Mouse (Mus musculus) neural tube, embryonic 14.5 days (tissue): Measurements from ENCODE around the gene Ssbp4. TPM values are rescaled to one million over a fixed set of nuclear protein-coding genes. Genes with fewer than 3 reads are reported as not detected.

Source experiments
- ATAC-seq: fragments of 200-750 bp; cut with Nextera tagmentation; 2 replicates; pipeline ENCODE4 v1.8.0; 2017; ENCODE audit warnings: low read depth, mild to moderate bottlenecking, moderate TSS enrichment, moderate library complexity
- H3K27ac ChIP-seq: fragments of 300-500 bp; sonication (generic); 2 replicates; pipeline ENCODE4 v1.5.1; 2014; ENCODE audit warnings: low read depth, mild to moderate bottlenecking, control low read depth, low read length, moderate library complexity, mixed read lengths
- H3K27me3 ChIP-seq: fragments of 300-500 bp; sonication (generic); 2 replicates; pipeline ENCODE4 v1.6.1; 2014; ENCODE audit warnings: low read length; ENCODE audit not compliant: control insufficient read depth, insufficient read depth
- H3K36me3 ChIP-seq: fragments of 300-500 bp; sonication (generic); 2 replicates; pipeline ENCODE4 v1.6.1; 2014; ENCODE audit warnings: low read length, mixed read lengths; ENCODE audit not compliant: control insufficient read depth, insufficient read depth
- H3K4me1 ChIP-seq: fragments of 300-500 bp; sonication (generic); 2 replicates; pipeline ENCODE4 v1.6.1; 2014; ENCODE audit warnings: low read length; ENCODE audit not compliant: control insufficient read depth, insufficient read depth
- H3K4me2 ChIP-seq: fragments of 300-500 bp; sonication (generic); 2 replicates; pipeline ENCODE4 v1.6.1; 2014; ENCODE audit warnings: mild to moderate bottlenecking, low read depth, low read length, control low read depth
- H3K4me3 ChIP-seq: fragments of 300-500 bp; sonication (generic); 2 replicates; pipeline ENCODE4 v1.5.1; 2014; ENCODE audit warnings: low read depth, low read length, control low read depth, mixed read lengths
- H3K9ac ChIP-seq: fragments of 300-500 bp; sonication (generic); replicated peaks from 2 replicates; pipeline ENCODE4 v1.6.1; 2014; ENCODE audit warnings: low read depth, mild to moderate bottlenecking, control low read depth, low read length, mixed read lengths
- H3K9me3 ChIP-seq: fragments of 300-500 bp; sonication (generic); 2 replicates; pipeline ENCODE4 v1.6.1; 2016; ENCODE audit warnings: low read length; ENCODE audit not compliant: control insufficient read depth
- WGBS: fragments of 180-500 bp; shearing (Covaris S2); extraction: QIAGEN DNeasy Blood & Tissue Kit; methylation state at CpG from one replicate; pipeline ENCODE4 v1.1.7; 2014; 5-methylcytosine and 5-hydroxymethylcytosine counted together
- polyA plus RNA-seq: library from polyadenylated mRNA; unstranded; fragments of >200 nt; fragmentation: Nextera tagmentation; extraction: Ambion mirVana; gene quantifications from 2 replicates; pipeline ENCODE4 v1.2.1, GENCODE M21; 2014

The Ssbp4 gene
- polyA plus RNA-seq, 1 experiment from 2014 or later = 240 TPM

DNA sequence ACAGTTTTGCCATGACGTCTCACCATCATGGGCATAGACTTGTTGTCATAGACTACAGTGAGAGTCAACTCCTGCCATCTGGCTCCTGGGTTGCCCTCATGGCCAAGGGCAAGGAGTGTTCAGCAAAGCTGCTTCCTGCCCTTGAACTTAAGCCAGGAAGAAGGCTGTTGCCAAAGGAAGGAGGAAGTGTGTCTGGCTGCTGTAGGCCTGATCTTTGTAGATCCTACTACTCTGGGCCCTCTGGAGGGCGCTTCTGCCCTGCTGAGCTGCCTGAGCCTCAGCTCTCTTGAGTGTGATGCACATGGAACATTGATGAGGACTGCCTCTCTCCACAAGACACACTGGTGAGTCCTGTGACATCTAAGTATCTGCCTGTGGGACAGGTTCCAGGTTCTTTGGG lies 48.6 kb downstream of the Ssbp4 start:
- ATAC-seq = no peak
- H3K36me3 ChIP-seq = no peaks in the 10 kb centered on the region
- 80% methylated on average over 2 of the region's 2 CpGs for WGBS
- no peak overlapping the region for H3K4me2 ChIP-seq
- no peak overlapping the region for H3K9ac ChIP-seq
- H3K27me3 ChIP-seq = no peaks in the 10 kb centered on the region
- H3K27ac ChIP-seq = no peak overlapping the region
- no peaks in the 10 kb centered on the region for H3K9me3 ChIP-seq
- H3K4me3 ChIP-seq = no peak overlapping the region
- no peaks in the 10 kb centered on the region for H3K4me1 ChIP-seq

DNA sequence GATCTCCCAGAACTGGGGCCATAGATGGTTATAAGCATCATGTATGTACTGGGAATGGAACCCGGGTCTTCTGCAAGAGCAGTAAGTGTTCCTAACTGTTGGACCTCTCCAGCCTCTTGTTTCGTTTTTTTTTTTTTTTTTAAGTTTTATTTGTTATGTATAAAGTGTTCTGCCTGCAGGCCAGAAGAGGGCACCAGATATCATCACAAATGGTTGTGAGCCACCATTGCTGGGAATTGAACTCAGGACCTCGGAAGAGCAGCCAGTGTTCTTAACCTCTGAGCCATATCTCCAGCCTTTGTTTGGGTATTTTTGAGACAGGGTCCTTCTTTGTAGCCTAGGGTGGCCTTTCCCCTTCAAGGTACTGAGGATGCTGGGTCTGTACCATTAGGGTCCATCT lies 49.7 kb downstream of the Ssbp4 start:
- 92% methylated on average over 3 of the region's 3 CpGs for WGBS
- ATAC-seq = no peak
- no peaks in the 10 kb centered on the region for H3K36me3 ChIP-seq

DNA sequence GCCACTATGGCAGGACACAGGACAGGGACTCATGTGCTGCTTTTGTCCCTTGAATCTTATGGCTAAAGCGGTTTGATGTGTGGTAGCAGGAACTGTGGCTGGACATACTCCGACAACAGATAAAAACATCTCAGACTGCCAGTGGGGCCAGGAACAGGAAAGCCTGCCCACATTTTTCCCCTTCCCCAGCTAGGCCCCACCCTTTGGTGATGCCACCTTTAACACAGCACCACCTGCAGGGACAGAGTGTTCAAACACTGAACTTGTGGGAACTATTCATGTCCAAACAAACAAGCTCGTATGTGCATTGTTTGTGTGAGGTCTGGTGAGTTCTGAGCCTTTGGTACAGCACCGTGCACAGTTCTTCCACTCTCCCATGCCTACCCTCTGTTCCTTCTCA lies 50.3 kb downstream of the Ssbp4 start:
- Histone ChIP-seq H3K9ac (no peak overlapping the region), H3K4me3 (no peak overlapping the region), H3K27me3 (no peaks in the 10 kb centered on the region), H3K9me3 (no peaks in the 10 kb centered on the region), H3K4me1 (peaks cover 9% of the 10 kb centered on the region; the same call in 1 of the 2 replicates), H3K4me2 (no peak overlapping the region), H3K27ac (no peak overlapping the region), H3K36me3 (no peaks in the 10 kb centered on the region)
- 73% methylated on average over 4 of the region's 4 CpGs for WGBS
- ATAC-seq = no peak

More for the DNA sequence above, 49.7 kb downstream of the Ssbp4 start:
- no peak overlapping the region for H3K9ac ChIP-seq
- H3K9me3 ChIP-seq = no peaks in the 10 kb centered on the region
- H3K4me1 ChIP-seq = peaks cover 3% of the 10 kb centered on the region; the same call in 1 of the 2 replicates
- H3K4me2 ChIP-seq = no peak overlapping the region
- no peaks in the 10 kb centered on the region for H3K27me3 ChIP-seq
- H3K27ac ChIP-seq = no peak overlapping the region
- H3K4me3 ChIP-seq = no peak overlapping the region

DNA sequence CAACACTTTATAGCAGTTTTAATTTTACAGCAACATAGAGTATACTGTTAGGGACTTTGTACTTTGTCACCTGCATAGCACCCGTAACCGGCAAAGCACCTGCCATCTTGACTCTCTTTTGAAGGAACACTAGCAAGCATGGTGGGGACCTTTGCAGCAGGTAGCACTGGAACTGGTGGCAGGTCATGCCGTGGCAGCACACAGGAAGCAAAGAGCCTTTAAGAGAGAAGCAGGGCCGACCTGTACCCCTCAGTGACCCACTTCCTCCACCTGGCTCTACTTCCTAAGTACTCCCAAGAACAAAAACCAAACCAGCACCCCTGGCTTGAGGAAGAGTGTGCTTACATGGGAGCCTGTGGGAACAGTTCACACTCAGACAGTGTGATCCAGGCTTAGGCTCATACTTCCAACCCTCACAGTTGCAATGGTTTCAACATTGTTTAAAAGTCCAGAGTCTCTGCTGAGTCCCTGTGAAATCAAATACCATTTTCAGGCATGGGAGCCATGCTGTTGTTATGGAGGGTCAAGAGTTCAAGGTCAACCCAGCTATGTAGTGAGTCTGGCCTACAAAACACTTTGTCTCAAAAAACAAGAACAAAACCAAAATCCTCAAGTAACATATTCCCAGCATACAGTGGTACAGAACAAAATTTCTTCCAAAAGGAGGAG lies 53.5 kb downstream of the Ssbp4 start:
- Histone ChIP-seq H3K27me3 (no peaks in the 10 kb centered on the region), H3K4me2 (no peak overlapping the region), H3K4me3 (no peak overlapping the region), H3K4me1 (peaks cover 9% of the 10 kb centered on the region; the same call in 1 of the 2 replicates), H3K27ac (no peak overlapping the region), H3K36me3 (no peaks in the 10 kb centered on the region), H3K9me3 (no peaks in the 10 kb centered on the region), H3K9ac (no peak overlapping the region)
- no peak for ATAC-seq
- WGBS = 91% methylated on average over 4 of the region's 4 CpGs

DNA sequence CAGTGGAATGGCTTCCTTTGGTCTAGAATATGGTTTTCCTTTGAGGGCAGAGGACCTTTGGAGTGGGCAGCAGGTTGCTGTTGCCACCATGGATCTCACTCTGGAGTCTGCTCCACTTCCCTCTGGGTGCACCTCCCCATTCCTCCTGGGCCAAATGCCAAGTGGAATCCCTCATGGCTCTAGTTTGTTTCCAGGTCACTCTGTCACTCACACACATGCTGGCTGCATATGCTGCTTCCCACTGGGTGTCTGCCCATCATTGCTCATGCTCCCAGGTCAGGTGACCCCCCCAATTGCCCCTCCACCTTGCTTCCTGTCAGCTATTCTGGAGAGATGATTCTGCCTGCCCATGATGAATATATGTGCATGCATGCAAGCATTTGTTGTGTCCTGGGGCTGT lies 54.9 kb downstream of the Ssbp4 start:
- Histone ChIP-seq H3K27me3 (no peaks in the 10 kb centered on the region), H3K4me2 (no peak overlapping the region), H3K4me1 (peaks cover 9% of the 10 kb centered on the region; the same call in 1 of the 2 replicates), H3K9me3 (no peaks in the 10 kb centered on the region), H3K27ac (peak overlapping the region; percentile 18; the same call in 1 of the 2 replicates), H3K4me3 (no peak overlapping the region), H3K36me3 (no peaks in the 10 kb centered on the region), H3K9ac (no peak overlapping the region)
- ATAC-seq = no peak

DNA sequence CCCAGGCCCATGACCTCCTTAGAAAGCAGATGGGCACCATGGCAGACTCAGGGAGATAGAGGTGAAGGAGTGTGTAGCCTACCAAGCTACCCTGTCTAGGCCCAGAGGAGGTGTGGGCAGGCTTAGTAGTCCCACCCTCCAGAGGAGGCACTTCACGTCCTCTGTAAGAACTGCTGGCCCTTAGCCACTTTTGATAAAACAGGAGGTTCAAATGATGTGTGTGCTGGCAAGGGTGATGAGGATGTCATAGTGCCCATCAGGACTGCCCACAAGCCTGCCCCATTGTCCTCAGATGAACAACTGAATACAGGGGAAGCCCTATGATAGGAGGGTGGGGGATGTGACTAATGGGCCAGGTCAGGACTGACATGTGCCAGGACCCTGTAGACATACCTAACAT lies 55.8 kb downstream of the Ssbp4 start:
- H3K4me2 ChIP-seq = no peak overlapping the region
- WGBS = 59% methylated on average over 1 of the region's 1 CpGs
- H3K4me3 ChIP-seq = no peak overlapping the region
- H3K36me3 ChIP-seq = no peaks in the 10 kb centered on the region
- H3K9me3 ChIP-seq = no peaks in the 10 kb centered on the region
- H3K9ac ChIP-seq = no peak overlapping the region
- no peaks in the 10 kb centered on the region for H3K27me3 ChIP-seq
- no peak; the same call in 1 of the 2 replicates for ATAC-seq
- H3K27ac ChIP-seq = no peak overlapping the region
- peaks cover 9% of the 10 kb centered on the region; the same call in 1 of the 2 replicates for H3K4me1 ChIP-seq

DNA sequence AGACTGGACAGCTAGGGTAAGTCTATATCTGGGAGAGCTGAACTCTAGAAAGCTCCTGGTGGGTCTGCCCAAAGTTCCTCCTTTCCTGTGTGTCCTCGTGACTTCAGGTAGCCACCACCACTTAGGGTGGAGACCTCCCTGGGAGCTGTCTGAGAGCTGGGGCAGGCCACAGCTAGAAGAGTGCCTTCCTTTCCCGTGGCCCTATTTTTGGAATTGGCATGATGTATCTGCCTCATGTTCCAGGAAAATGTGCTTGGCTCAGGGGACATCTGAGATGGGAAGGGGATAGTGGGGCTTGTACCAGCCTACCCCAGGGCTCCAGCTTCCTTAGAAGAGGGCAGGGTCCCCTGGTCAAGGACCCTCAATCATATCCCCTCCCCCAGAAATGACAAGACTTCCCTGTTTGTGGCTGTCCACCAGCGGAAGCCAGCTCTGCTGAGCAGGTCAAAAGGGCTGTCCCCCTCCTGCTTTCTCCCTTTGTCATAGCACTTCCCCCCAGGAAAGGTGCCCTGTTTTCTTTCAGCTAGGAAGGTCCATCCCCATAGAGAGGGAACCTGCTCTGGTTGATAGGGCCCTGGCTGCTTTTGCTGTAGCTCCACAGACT lies 57.0 kb downstream of the Ssbp4 start:
- WGBS = 82% methylated on average over 3 of the region's 3 CpGs
- no peak overlapping the region for H3K9ac ChIP-seq
- H3K36me3 ChIP-seq = no peaks in the 10 kb centered on the region
- H3K9me3 ChIP-seq = no peaks in the 10 kb centered on the region
- H3K4me3 ChIP-seq = no peak overlapping the region
- H3K4me2 ChIP-seq = no peak overlapping the region
- no peak overlapping the region for H3K27ac ChIP-seq
- ATAC-seq = no peak
- H3K27me3 ChIP-seq = no peaks in the 10 kb centered on the region
- peaks cover 9% of the 10 kb centered on the region; the same call in 1 of the 2 replicates for H3K4me1 ChIP-seq

DNA sequence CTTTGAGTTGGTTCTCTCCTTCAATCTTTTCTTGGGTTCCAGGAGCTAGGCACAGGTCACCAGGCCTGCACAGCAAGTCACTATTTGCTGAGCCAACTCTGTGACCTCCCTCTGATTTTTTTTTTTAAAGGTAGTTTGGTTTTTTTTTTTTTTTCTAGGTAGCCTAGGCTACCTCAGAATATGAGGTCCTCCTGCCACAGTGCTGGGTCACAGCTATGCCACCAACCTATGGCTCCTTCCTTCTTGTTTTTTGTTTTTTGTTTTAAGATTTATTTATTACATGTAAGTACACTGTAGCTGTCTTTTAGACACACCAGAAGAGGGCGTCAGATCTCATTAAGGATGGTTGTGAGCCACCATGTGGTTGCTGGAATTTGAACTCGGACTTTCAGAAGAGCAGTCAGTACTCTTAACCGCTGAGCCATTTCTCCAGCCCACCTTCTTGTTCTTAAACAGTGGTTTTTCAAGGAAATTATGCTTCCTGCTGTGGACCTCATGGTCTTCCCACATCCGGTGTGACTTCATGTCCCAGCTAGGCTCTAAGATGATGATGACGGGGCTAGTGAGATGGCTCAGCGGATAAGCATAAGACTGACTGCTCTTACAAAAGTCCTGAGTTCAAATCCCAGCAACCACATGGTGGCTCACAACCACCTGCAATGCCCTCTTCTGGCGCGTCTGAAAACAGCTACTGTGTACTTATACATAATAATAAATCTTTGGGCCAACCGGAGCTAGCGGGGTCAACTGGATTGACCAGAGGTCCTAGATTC lies 59.1 kb downstream of the Ssbp4 start:
- Histone ChIP-seq H3K36me3 (no peaks in the 10 kb centered on the region), H3K9ac (no peak overlapping the region), H3K4me3 (no peak overlapping the region), H3K27me3 (no peaks in the 10 kb centered on the region), H3K27ac (no peak overlapping the region), H3K4me2 (no peak overlapping the region), H3K9me3 (no peaks in the 10 kb centered on the region), H3K4me1 (peaks cover 9% of the 10 kb centered on the region; the same call in 1 of the 2 replicates)
- no peak for ATAC-seq
- 93% methylated on average over 10 of the region's 10 CpGs for WGBS

DNA sequence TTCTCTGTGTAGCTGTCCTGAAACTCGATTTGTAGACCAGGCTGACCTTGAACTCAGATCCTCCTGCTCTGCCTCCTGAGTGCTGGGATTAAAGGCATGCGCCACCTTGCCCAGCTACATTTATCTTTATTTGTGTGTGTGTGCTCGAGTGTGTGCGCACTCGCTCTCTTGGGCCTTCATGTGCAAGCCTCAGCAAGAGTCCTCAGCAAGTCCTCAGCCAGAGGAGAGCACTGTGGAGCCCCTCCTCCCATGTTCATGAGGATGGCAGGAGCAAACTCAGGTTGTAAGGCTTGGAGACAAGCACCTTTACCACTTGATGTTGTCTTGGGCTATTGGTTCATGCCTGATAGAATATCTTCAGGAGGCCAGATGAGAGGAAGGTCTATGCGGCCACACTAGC lies 60.9 kb downstream of the Ssbp4 start:
- Histone ChIP-seq H3K27me3 (no peaks in the 10 kb centered on the region), H3K4me1 (no peaks in the 10 kb centered on the region), H3K27ac (no peak overlapping the region), H3K9me3 (no peaks in the 10 kb centered on the region), H3K4me3 (no peak overlapping the region), H3K4me2 (no peak overlapping the region), H3K36me3 (no peaks in the 10 kb centered on the region), H3K9ac (no peak overlapping the region)
- WGBS = 93% methylated on average over 6 of the region's 6 CpGs
- no peak for ATAC-seq
